ENCODE assay signal across 8 mouse cellular contexts in the genomic region with DNA sequence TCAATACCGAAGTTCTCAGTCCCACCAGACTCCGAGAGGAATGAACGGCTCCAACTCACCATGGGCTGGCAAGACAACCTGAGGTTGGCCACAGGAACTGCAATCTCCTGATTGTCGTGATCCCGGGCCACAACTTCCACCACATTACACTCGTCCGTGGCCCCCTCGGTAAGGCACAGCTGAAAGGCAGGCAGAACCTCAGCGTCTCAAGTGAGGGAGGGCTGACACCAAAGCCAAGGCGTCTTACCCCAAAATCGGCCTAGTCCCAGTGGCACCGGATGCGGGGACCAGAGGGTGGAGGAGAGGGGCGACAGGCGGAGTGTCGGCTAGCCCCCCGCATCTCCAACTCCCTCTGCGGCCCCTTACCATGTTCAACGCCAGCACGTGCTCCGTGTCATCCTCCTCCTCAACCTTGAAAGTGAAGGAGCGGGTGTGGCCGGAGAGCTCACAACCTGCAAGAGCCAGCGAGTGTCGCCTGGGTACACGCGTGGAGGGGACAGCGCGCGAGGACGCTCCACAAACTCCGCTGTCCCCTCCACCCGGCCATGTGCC. TPM values are rescaled to one million over a fixed set of nuclear protein-coding genes. Genes with fewer than 3 reads are reported as not detected.
DNase-seq lines count a peak whose midpoint lies in the region; ATAC-seq and TF ChIP-seq lines count a peak whose summit lies in the region.
"Had no signal": no experiment of that assay in that cellular context is flagged by ENCODE, and none has a peak within 500 bp of the region (broad histone marks: within the 10 kb centered on the region; RNA-seq: fewer than 3 reads in every experiment).

No protein-coding gene starts in this region.

- H3K9ac ChIP-seq in lung, embryonic 15.5 days = peak overlapping the region; percentile 86
- peak overlapping the region; percentile 73 for H3K9ac ChIP-seq in forebrain, embryonic 16.5 days (replicated peaks; ENCODE audit: low read depth, low read length)
- peak overlapping the region; percentile 71 for H3K9ac ChIP-seq in liver, embryonic 11.5 days (ENCODE audit: low read depth, low read length)

- peak; percentile 36; the same call in 1 of the 2 replicates for ATAC-seq in lung, embryonic 15.5 days (ENCODE audit: borderline replicate concordance, extremely low read depth, low FRiP score, low TSS enrichment)
- ATAC-seq in forebrain, embryonic 16.5 days = peak; percentile 24
- peak; percentile 27 for ATAC-seq in liver, embryonic 11.5 days (replicated peaks; ENCODE audit: low FRiP score)

- TF ChIP-seq CTCF in olfactory bulb, adult 2 months (IDR thresholded peaks at IDR 0.05; ENCODE audit: insufficient read depth, low read depth, low read length) = no peak

- no peak for TF ChIP-seq POLR2A in olfactory bulb, adult 2 months (IDR thresholded peaks at IDR 0.05; ENCODE audit: insufficient read depth, low read depth, low read length)

- 1% methylated on average over 33 of the region's 33 CpGs for WGBS in lung, embryonic 15.5 days
- WGBS in forebrain, embryonic 16.5 days = under 1% methylated on average over 33 of the region's 33 CpGs
- under 1% methylated on average over 33 of the region's 33 CpGs for WGBS in liver, embryonic 11.5 days
- 4% methylated on average over 33 of the region's 33 CpGs for WGBS in olfactory bulb, adult 2 months

- H3K9me3 ChIP-seq in lung, embryonic 15.5 days = no peaks in the 10 kb centered on the region
- no peaks in the 10 kb centered on the region for H3K9me3 ChIP-seq in forebrain, embryonic 16.5 days (ENCODE audit: control insufficient read depth, low read length)
- H3K9me3 ChIP-seq in liver, embryonic 11.5 days (ENCODE audit: control insufficient read depth, low read length) = no peaks in the 10 kb centered on the region

- peaks cover 23% of the 10 kb centered on the region for H3K36me3 ChIP-seq in lung, embryonic 15.5 days
- peaks cover 10% of the 10 kb centered on the region for H3K36me3 ChIP-seq in forebrain, embryonic 16.5 days (ENCODE audit: control insufficient read depth, insufficient read depth)
- H3K36me3 ChIP-seq in liver, embryonic 11.5 days (ENCODE audit: control insufficient read depth, insufficient read depth, low read length) = peaks cover 8% of the 10 kb centered on the region

- DNase-seq in lung, postnatal 36 days = no peak
- DNase-seq in ZHBTc4 (ENCODE audit: low read depth, low spot score) = peak; percentile 42
- DNase-seq in liver, embryonic 11.5 days (ENCODE audit: low spot score) = no peak
- no peak for DNase-seq in embryo, embryonic 10.5 days (ENCODE audit: low spot score)

- peaks cover 29% of the 10 kb centered on the region for H3K27me3 ChIP-seq in lung, embryonic 15.5 days
- peaks cover 27% of the 10 kb centered on the region for H3K27me3 ChIP-seq in forebrain, embryonic 16.5 days (replicated peaks; ENCODE audit: control insufficient read depth, insufficient read depth, low read length)
- peaks cover 26% of the 10 kb centered on the region for H3K27me3 ChIP-seq in liver, embryonic 11.5 days (replicated peaks; ENCODE audit: control insufficient read depth, insufficient read depth, low read length)

- peak overlapping the region; percentile 91 for H3K4me2 ChIP-seq in lung, embryonic 15.5 days
- H3K4me2 ChIP-seq in forebrain, embryonic 16.5 days (ENCODE audit: low read length) = peak overlapping the region; percentile 85
- H3K4me2 ChIP-seq in liver, embryonic 11.5 days = peak overlapping the region; percentile 83

- peaks cover 35% of the 10 kb centered on the region for H3K4me1 ChIP-seq in lung, embryonic 15.5 days
- peaks cover 23% of the 10 kb centered on the region for H3K4me1 ChIP-seq in forebrain, embryonic 16.5 days (replicated peaks; ENCODE audit: control insufficient read depth, insufficient read depth, low read length)
- H3K4me1 ChIP-seq in liver, embryonic 11.5 days (replicated peaks; ENCODE audit: control insufficient read depth, insufficient read depth, low read length) = peaks cover 22% of the 10 kb centered on the region
- peaks cover 12% of the 10 kb centered on the region; the same call in 1 of the 2 replicates for H3K4me1 ChIP-seq in olfactory bulb, adult 2 months (ENCODE audit: control insufficient read depth, insufficient read depth, low read length)

- H3K4me3 ChIP-seq in lung, embryonic 15.5 days = peak overlapping the region; percentile 92
- H3K4me3 ChIP-seq in forebrain, embryonic 16.5 days (replicated peaks; ENCODE audit: low read length) = peak overlapping the region; percentile 84
- H3K4me3 ChIP-seq in liver, embryonic 11.5 days (ENCODE audit: low read depth, low read length) = peak overlapping the region; percentile 70
- H3K4me3 ChIP-seq in olfactory bulb, adult 2 months (ENCODE audit: insufficient read depth, low read depth, low read length) = peak overlapping the region; percentile 80

- H3K27ac ChIP-seq in lung, embryonic 15.5 days = peak overlapping the region; percentile 44; the same call in 1 of the 2 replicates
- no peak overlapping the region for H3K27ac ChIP-seq in forebrain, embryonic 16.5 days (ENCODE audit: low read length)
- 0 out of 2 replicates have a peak overlapping the region, but pooled peaks have one; percentile 1 for H3K27ac ChIP-seq in liver, embryonic 11.5 days (ENCODE audit: low read depth, low read length)
- no peak overlapping the region for H3K27ac ChIP-seq in olfactory bulb, adult 2 months (ENCODE audit: insufficient read depth, low read depth, low read length)

RNA-seq across cellular contexts. Expression of a gene that starts 0.6 kb away (rescaled TPM):
- polyA plus RNA-seq in lung, embryonic 15.5 days (2015; fragmentation: Nextera tagmentation; extraction: Ambion mirVana) = 17.0 and 17.2 TPM in 2 replicates
- polyA plus RNA-seq in forebrain, embryonic 16.5 days (2015; fragmentation: Nextera tagmentation; extraction: Ambion mirVana) = 6.7 and 10.6 TPM in 2 replicates
- polyA plus RNA-seq in liver, embryonic 11.5 days (2014; fragmentation: Nextera tagmentation; extraction: Ambion mirVana) = 32.7 and 34.5 TPM in 2 replicates
- not detected in 2 replicates for polyA plus RNA-seq in olfactory bulb, adult 2 months (2012; ENCODE audit: insufficient read depth, insufficient read length, low replicate concordance, missing spikeins)

RNA-seq across cellular contexts. Expression of a gene that starts 6.1 kb away (rescaled TPM):
- polyA plus RNA-seq in lung, embryonic 15.5 days (2015; fragmentation: Nextera tagmentation; extraction: Ambion mirVana) = not detected in 2 replicates
- 0.31 and 0.43 TPM in 2 replicates for polyA plus RNA-seq in forebrain, embryonic 16.5 days (2015; fragmentation: Nextera tagmentation; extraction: Ambion mirVana)
- polyA plus RNA-seq in liver, embryonic 11.5 days (2014; fragmentation: Nextera tagmentation; extraction: Ambion mirVana) = 0.32 and 0.82 TPM in 2 replicates
- polyA plus RNA-seq in olfactory bulb, adult 2 months (2012; ENCODE audit: insufficient read depth, insufficient read length, low replicate concordance, missing spikeins) = not detected in 2 replicates
- polyA plus RNA-seq: large intestine, adult 2 months had no signal

RNA-seq across cellular contexts. Expression of a gene that starts 34.9 kb away (rescaled TPM):
- 44.7 and 51.9 TPM in 2 replicates for polyA plus RNA-seq in lung, embryonic 15.5 days (2015; fragmentation: Nextera tagmentation; extraction: Ambion mirVana)
- 77.0 and 90.5 TPM in 2 replicates for polyA plus RNA-seq in forebrain, embryonic 16.5 days (2015; fragmentation: Nextera tagmentation; extraction: Ambion mirVana)
- polyA plus RNA-seq in liver, embryonic 11.5 days (2014; fragmentation: Nextera tagmentation; extraction: Ambion mirVana) = 38.9 and 39.7 TPM in 2 replicates
- polyA plus RNA-seq in olfactory bulb, adult 2 months (2012; ENCODE audit: insufficient read depth, insufficient read length, low replicate concordance, missing spikeins) = 284 TPM in 1 of 2 replicates, not detected in the other

Comparison
In these comparisons a context has a peak if more than half of its experiments do, and no peak if none do; other contexts are left out.
1. H3K27ac ChIP-seq: peak in lung, embryonic 15.5 days (single experiment) and liver, embryonic 11.5 days (single experiment); none in forebrain, embryonic 16.5 days (single experiment) and olfactory bulb, adult 2 months (single experiment).
2. Peak in every context shown above with its lines, with median percentiles within 50 percentile points of each other: ATAC-seq, H3K4me2 ChIP-seq, H3K4me3 ChIP-seq and H3K9ac ChIP-seq.